Mouse (Mus musculus) spleen, postnatal 36 days (tissue): Measurements from ENCODE around the gene Ropn1l.

ENCODE experiments used
- DNase-seq, 2 experiments: peaks; one replicate each; pipeline ENCODE4 v3.0.0; 2022; ENCODE audit warnings: low spot score in 2 of 2, mixed read lengths in 1 of 2

Ropn1l gene

DNA sequence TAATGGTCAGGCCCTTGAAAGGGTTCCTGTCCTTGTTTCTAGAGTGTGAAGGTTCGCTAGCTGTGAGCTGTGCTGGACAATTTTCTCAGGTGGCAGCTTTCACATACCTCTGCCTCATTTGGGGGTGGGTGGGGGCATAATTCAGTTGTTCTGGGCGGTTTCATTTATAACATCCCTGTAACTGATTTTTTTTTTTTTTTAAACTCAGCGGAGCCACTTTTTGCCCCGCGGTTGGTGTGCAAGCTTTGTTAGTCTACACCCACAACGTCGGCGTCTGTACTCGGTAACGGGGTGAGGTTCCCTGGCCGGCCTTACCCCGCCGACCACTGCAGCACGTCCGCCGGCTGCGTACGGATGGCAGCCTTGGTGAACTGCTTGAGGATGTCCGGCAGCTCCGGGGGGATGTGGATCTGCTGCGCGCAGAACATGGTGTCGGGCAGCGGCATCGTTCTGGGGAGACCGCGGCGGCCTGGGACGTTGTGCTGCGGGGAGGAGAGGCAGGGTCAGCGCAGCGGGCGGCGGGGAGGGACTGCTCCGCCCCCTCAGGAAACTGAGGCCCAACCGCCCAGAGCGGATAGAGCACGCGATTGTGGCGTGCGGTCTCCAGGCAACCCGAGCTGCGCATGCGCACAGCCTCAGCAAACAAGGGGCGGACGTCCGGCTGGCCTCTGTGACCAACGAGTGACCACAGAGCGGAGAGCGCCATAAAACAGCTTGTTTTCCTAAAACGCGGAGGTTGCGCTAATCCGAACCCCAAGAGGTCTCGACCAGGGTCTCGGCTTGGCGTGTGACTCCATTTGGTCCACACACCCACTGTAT is at the start of gene Ropn1l:
Gene Ropn1l (minus strand): TSS at position 640 of the 819 bp plus-strand sequence.
- DNase-seq = peak; percentile 77 to 79

DNA sequence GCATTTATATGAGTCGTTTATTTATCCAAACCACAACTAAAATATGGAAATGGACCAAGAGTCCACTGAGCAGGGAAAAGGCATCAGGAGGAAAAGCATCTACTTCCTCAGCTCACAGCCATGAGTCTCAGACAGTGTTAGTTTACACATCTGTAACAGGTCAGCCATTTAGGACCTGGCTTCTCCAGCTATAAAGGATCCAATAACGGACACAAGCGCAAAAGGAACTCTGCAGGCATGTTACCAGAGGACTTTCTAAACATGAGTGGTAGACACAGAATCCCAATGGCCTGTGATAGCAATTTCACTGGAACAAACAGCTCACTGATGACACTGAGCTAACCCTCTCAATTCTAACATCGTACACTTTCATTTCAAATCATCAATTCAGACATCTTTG is 49.5 kb upstream of the Ropn1l start:
- no peak for DNase-seq

DNA sequence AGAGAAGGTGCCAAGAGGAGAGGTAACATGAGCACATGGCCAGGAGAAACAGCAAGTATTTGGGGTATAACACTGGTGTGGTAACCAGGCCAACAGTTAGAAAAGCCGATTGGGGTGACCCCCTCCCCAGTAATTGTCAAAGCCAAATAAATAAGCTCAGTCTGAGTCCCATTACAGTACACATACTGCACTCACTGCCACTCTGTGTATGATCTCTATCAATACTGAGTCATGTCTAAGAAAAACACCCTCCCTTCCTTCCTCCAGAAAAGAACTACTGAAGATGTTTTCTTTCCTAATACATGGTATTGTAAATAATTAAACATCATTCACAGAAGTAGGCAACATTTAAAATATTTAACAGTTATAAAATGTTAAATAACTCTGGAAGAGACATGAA is 48.8 kb upstream of the Ropn1l start:
- no peak for DNase-seq

DNA sequence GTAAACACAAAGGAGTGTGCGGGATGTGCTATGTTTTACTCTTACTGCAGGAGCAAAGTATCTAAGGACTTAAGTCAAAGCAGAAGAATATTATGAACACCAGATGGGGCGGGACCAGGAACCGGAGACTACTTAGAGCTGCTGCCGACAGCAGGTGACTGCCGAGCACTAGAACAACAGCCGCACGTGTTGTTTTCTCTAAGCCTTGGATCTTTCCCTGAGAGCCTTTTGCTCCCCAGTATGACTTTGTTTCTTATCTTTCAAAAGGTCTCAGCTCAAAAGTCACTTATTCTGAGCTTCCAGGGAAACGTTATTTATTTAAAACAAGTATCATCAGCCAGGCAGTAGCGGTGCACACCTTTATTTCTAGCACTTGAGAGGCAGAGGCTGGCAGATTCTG is 41.3 kb upstream of the Ropn1l start:
- no peak for DNase-seq

DNA sequence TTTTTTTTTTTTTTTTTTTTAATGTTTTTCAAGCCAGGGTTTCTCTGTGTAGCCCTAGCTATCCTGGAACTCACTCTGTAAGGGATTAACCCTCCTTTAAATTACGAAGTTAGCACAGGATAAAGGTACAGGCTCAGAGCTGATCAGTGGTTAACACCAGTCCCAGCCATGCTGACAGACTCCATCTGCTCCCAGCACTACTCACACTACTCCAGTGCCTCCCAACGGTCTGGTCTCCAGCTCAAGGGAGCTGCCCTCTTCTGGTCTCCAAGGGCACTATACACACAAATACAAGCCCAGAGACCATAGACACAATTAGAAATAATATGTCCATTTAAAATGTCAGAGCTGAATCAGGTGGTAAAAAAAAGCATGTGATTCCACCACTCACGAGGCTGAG is 40.8 kb upstream of the Ropn1l start:
- no peak for DNase-seq

DNA sequence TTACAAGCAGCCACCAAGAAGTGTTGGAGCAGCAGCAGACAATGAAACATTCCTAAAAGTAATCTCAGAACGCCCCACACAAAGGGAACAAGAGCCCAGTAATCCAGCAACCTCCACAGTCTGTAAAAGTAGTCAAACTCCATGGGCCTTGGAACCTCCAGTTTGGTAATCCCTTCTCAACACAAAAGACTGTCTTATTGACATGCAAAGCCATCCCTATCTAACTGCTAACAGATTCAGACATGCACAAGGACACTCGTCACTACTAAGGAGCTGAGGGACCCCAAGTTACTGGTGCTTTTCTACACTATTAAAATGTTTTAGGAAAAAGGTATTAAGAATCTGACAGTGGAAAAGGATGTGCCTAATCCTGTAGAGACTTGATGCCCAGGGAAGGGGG is 33.9 kb upstream of the Ropn1l start:
- no peak for DNase-seq

DNA sequence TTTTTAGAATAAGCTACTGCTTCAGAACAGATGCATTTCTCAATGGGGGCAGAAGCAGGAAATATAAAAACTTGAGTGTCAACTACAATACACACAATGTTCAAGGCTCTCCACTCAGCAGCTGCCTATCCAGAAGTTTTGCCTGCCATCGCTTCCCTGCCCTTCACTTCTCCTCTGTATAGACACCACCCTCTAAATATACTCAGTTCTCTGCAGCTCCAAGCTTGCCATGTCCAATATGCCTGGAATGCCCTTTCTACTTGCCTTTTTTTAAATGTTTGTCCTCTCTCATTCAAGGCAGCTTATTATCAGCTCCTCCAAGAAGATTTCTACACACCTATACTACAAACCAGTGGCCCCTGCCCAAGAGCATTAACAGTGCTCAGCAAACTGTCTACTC is 23.1 kb upstream of the Ropn1l start:
- no peak for DNase-seq

DNA sequence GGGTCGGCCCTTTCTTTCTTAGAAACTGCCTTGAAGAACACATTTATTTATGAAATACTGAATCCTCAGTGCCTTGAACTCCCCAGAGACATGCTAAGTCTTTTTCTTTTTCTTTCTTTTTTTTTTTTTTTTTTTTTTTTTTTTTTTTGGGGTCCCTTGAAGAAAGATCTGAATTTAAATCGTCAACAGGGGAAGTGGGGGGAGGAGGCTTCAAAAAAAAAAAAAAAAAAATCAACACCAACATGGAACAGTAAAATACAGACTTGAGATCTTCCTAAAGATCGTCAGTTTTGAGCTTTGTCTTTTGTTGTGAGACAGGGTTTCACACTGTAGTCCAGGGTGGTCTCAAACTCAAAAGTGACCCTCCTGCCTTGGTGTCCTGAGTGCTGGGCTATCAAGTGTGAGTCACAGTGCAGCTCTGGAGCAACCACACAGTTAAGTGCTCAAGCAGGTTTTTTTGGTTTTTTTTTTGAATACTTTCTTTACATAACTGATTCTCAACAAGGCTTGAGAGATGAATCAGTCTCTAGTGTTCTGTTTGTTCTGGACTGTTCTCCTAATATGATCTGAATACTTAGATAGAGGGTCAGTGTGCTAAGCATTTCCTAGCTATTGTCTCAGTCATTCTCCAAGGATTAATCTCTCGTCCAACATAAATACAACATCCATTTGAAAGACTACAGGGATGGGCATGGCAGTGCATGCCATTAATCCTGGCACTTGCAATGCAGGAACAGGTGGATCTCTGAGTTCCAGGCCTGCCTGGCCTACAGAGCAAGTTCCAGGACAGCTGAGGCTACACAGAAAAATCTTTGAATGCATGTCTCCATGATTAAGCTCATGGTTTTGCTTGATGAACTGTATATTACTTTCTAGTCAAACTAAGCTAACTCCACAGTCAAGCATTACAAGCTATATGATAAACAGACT is 19.4 kb upstream of the Ropn1l start:
- DNase-seq = no peak

DNA sequence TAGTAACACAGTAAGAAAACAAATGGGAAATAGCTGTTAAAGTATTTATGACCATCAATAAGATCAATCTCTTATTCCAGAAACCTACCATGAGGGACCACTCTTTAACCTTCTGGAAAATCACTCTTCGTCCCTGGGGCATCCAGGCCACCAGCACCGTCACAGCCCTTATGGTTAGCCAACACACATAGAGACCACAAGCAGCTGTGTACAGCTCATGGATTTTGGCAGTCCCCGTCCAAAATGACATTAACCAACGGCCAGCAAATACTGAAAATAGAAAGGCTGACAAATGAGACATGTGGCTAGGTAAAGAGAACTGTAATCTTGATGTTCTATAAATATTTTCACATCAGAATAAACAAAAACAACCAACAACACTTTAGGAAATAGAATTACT is 18.0 kb upstream of the Ropn1l start:
- DNase-seq = no peak

DNA sequence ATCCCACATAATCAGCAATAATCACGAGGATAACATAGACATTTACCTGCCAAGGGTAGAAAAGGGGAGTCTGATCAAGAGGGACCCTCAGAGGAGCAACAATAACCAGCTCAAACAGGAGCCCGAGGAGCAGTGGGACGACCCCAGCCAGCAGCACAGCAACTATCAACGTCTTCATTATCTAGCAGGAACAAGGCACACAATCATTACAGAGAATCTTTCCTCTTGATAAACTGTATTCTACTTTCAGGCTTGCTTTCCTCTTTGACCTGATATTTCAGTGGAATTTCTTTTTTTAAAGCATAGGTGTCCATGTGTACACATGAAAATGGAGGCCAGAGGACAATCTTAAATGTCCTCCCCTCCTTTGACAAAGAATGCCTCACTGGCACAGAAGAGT is 16.0 kb upstream of the Ropn1l start:
- no peak for DNase-seq

DNA sequence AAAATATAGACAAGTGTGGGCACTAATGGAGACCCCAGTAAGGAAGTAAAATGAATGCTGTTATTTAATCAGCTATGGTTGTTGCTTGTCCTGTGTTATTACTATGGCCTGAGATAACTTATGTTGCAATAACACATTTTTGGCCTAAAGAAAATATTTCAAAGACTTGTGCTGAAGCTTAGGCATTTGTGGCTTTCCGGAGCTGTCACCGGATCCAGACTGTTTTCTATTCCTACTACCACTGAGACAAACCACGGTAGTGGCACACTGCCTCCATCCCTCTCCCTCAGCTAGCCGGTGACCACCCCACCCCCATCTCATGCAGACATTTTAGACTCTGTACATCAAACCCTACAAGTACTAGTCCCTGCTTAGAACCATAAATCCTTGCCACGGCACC is 15.3 kb upstream of the Ropn1l start:
- no peak for DNase-seq

DNA sequence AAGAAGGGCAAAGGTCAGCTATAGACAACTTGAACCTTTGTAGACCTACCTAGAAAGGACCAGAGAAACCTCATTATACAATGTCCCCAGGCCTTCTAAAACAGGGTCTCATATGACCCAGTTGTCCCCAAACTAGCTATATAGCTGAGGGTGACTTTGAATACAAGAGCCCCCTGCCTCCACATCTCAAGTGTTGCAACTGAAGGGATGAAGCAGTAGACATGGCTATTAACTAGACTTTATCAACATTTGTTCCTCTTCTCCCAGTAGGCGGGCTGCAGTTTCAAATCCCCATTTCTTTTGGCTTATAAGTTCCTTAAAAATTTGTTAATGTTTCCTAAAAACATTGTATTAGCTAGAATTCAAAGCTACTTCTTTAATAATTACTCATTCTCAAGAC is 13.2 kb upstream of the Ropn1l start:
- DNase-seq = no peak

DNA sequence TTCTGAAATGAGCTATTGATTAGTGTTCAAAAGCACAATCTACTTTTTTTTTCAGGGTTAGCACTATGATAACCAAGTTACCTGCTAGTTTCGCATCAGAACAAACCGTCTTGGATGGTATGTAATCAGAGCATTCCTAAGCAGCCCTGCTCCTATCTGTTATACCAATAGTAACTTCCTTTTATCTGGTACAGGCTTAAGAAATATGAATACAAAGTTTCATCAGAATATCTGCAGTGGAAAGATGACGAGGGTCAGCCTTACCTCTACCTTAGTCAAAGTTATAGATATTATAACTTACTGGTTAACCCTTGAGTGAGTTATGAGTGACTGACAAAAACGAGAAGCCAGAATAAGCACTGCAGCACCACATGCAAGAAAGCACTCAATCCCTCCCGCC is 12.8 kb upstream of the Ropn1l start:
- no peak for DNase-seq

DNA sequence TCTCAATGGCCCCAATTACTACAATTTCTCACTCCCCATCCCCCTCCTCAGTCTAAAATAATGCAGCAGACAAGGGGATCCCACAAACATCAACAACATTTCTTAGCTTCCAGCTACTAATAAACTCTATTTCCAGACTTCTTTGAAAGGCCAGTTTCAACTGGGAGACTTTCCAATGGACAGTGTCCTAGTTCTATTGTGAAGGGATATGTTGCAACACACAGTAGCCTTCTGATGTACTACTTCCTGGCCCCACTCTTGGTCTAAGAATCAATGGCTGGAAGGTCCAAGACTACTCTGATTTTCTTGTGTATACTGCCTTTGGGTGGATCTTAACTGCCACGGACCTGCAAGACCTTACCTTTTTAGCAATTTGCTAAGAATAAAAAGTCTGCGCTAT is 12.3 kb upstream of the Ropn1l start:
- DNase-seq = no peak

DNA sequence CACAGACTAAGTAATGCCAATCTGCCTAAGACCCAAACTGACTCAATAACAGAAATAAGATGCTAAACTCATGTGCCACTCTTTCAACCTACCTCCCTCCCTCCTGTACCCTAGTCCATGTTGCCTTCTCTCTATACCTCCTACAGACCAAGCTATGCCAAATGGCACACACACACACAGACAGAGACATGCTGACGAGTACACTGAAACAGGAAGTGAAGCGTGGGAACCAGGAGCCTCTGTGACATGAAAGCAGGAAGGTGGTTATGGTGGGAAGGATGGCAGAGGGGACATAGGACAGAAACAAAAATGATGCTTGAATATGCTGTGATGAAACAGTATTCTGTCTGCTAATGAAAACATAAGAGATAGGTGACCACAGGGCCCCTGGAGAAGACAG is 7.0 kb upstream of the Ropn1l start:
- peak; percentile 24 to 41 for DNase-seq

DNA sequence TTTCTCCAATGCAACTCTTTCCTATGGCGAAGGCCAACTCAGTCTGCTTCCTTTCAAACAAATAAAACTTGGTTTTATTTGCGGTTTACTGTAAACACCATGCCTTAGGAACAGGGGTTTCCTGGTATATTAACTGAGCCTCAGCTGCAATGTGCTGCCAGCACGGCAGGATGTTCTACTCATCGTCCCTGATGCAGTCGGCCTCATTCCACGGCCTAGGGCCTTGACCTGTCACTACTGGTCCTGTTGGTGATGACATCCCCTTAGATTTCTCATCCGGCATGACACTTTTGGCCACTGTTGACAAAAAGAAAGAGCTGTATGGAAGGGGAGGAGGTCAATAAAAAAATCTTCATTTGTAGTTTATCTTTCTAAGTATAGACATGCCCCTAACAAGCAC is 4.5 kb upstream of the Ropn1l start:
- no peak for DNase-seq

DNA sequence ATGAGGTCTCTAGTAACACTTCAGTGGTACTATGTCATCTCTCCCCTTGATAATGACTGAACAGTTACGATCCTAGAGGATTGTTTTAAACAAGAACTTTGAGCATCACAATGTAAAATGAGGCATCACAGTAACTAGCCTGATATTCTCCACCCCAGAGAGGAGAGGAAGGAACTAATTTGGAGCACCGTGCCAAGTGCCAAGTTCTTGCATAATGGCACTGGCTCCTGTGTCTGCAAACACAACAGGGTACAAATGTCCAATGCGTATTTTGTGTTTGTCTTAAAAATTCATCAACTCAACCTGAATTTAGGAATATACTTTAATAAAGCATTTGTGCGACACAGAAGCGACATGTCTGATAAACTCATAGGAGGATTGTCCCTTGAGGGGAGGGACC is 2.8 kb upstream of the Ropn1l start:
- no peak for DNase-seq

DNA sequence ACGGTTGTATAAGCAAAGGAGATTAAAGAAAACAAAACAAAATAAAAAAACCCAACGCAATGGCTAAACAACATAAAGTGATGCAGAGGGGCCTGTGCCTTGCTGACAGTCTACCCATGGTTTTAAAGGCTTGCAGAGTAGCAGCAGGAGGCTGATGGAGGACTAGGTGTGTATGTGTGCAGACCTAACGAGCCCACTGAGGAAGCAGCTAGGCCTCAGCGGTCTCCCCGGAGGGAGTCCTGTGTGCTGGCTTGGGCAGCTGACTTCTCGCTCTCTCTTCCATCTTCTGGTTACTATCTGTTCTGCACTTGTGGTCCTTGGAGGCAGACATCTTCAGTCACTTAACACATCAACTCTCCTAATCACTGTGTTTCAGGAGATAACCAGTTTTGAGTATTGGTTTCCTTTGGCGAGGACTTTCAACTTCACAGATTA is 1.3 kb upstream of the Ropn1l start:
- no peak for DNase-seq

DNA sequence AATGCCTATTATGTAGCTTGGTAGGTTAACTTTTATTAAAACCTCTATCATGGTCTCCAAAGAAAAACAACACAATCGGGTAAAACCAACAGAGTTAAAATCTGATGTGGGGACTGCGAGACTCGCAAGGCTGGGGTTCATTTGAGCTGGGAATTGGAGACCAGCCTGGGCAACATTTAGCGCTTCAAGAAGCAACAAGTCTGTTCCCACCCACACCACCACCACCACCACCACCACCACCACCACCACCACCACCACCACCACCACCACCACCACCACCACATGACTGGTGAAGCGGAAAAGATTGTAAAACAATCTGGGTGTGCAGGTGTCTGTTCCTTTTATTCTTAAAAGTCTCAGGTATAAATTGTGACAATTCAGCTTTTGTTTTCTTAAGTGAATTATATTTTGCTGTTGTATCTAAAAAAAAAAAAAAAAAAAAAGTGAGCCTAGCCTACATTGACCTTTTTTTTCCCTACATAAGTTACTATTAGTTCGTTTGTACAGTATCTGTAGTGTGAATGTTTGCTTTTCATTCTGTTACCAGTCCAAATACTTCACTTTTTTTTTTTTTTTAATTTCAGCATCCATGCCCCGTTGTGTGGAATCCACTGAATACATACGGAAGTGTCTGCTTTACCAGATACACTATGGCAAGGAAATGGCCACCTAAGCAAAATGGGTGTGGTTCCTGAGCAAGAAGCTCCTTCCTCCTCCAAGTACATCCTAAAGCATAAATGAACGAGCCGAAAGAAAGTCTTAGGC is 741 bp upstream of the Ropn1l start:
- no peak for DNase-seq

DNA sequence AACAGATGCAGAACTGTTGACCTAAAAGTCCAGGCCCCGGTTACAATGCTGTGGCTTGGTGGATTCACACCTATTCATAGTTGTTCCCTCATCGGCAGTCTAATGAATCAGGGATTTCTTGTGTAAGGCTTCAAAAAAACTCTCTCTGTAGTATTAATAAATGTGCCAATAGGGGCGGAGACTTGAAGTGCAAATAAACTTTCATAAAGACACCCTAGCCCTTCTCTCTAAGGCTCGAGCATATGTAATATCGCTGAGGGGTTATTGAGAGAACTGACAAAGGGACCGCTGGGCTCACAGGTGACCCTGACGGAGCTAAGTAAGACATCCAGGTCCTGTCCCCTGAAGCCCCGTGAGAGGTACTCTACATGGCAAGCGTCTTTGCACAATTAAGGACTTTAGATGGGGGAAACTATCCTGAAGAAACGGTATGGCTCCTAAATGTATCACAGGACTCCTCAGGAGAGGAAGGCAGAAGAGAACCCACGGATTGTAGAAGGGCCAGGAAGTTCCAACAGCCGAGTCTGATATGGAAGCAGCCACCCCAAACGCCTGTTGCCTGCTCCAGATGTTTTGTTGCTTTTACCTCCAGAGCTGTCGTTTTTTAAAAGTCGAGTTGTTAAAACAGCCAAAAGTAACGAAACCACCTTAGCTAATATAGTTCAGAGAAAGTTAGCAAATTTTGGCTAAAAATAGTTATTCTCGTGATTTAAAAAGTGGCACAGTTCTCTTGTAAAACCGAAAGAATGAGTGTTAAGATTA is 1.0 kb downstream of the Ropn1l start:
- DNase-seq = no peak

DNA sequence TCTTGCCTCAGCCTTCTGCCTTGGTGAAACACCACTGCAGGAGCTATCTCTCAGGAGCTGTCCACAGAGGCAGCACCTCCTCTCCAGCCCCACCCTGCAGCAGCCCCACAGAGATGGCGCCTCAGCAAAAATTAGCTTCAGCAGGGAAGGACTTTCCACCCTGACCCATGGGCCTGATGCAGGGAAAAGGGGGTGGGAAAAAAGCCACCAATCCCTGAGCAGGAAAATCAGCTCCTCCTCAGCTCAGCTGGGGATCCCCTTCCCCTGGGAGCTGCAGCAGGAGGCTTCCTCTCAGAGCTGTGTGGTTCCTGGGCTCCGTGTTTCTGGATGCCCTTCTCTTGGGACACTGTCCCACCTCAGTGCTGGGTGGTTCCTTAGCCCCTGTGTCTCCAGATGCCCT is 3.8 kb downstream of the Ropn1l start:
- no peak for DNase-seq
